Mouse (Mus musculus) myocyte (in vitro differentiated cells): Measurements from ENCODE around the gene Hist1h2af. TPM values are rescaled to one million over a fixed set of nuclear protein-coding genes. Genes with fewer than 3 reads are reported as not detected.
A peak's percentile ranks its signal among the peaks of the same experiment; 100 is the strongest.
"Not testable (repeated sequence)": the region's sequence is repeated elsewhere in the genome, so short reads cannot be mapped to it uniquely, and the experiment has no call there.

ENCODE experiments used
- H3K27me3 ChIP-seq: one replicate; pipeline ENCODE4 v1.6.1; 2011; ENCODE audit not compliant: control insufficient read depth, insufficient read depth, insufficient read length
- H3K36me3 ChIP-seq: one replicate; pipeline ENCODE4 v1.6.1; 2011; ENCODE audit not compliant: control insufficient read depth, insufficient read depth
- H3K4me2 ChIP-seq: one replicate; pipeline ENCODE4 v1.6.1; 2011; ENCODE audit warnings: low read depth, control low read depth
- H3K4me3 ChIP-seq: one replicate; pipeline ENCODE4 v1.5.1; 2011; ENCODE audit warnings: mild to moderate bottlenecking, control low read depth, moderate library complexity
- H3K79me2 ChIP-seq: one replicate; pipeline ENCODE4 v1.6.1; 2011; ENCODE audit not compliant: control insufficient read depth, insufficient read depth
- H3ac ChIP-seq: one replicate; pipeline ENCODE4 v1.6.1; 2011; ENCODE audit not compliant: control insufficient read depth, insufficient read length
- CEBPB ChIP-seq: IDR thresholded peaks from 2 replicates; pipeline ENCODE4 v1.6.1; 2011; ENCODE audit warnings: mild to moderate bottlenecking, moderate library complexity; ENCODE audit not compliant: poor library complexity, insufficient read depth, severe bottlenecking
- E2F4 ChIP-seq: IDR thresholded peaks from one replicate; pipeline ENCODE4 v1.6.1; 2011; ENCODE audit warnings: mild to moderate bottlenecking, control low read depth, moderate library complexity; ENCODE audit not compliant: insufficient read depth
- MAX ChIP-seq: IDR thresholded peaks from one replicate; pipeline ENCODE4 v1.6.1; 2011; ENCODE audit warnings: low read depth, mild to moderate bottlenecking, control low read depth
- MYOD1 ChIP-seq, 3 experiments: IDR thresholded peaks; one replicate each; pipeline ENCODE4 v1.6.1; 2011; ENCODE audit warnings: control low read depth in 2 of 3, low read depth in 2 of 3, mild to moderate bottlenecking in 2 of 3, moderate library complexity in 1 of 3; ENCODE audit not compliant: insufficient read length in 2 of 3, control insufficient read depth in 1 of 3
- MYOG ChIP-seq, 3 experiments: IDR thresholded peaks; one replicate each; pipeline ENCODE4 v1.6.1; 2011; ENCODE audit warnings: control low read depth in 2 of 3, low read depth in 2 of 3, mild to moderate bottlenecking in 2 of 3; ENCODE audit not compliant: insufficient read length in 2 of 3, control insufficient read depth in 1 of 3, insufficient read depth in 1 of 3
- POLR2A ChIP-seq: IDR thresholded peaks from one replicate; pipeline ENCODE4 v1.6.1; 2011; ENCODE audit warnings: low read depth, mild to moderate bottlenecking, control low read depth, moderate library complexity; ENCODE audit not compliant: insufficient read length
- POLR2AphosphoS2 ChIP-seq: IDR thresholded peaks from one replicate; pipeline ENCODE4 v1.6.1; 2011; ENCODE audit warnings: low read depth, control low read depth; ENCODE audit not compliant: insufficient read length
- REST ChIP-seq: IDR thresholded peaks from one replicate; pipeline ENCODE4 v1.6.1; 2011; ENCODE audit warnings: mild to moderate bottlenecking, control low read depth, moderate library complexity; ENCODE audit not compliant: insufficient read depth, insufficient read length
- SRF ChIP-seq: IDR thresholded peaks from one replicate; pipeline ENCODE4 v1.6.1; 2011; ENCODE audit warnings: low read depth; ENCODE audit not compliant: control insufficient read depth, insufficient read length
- TCF12 ChIP-seq: IDR thresholded peaks from one replicate; pipeline ENCODE4 v1.6.1; 2011; ENCODE audit warnings: mild to moderate bottlenecking, control low read depth; ENCODE audit not compliant: poor library complexity, insufficient read depth, severe bottlenecking
- TCF3 ChIP-seq: IDR thresholded peaks from one replicate; pipeline ENCODE4 v1.6.1; 2011; ENCODE audit warnings: low read depth, control low read depth; ENCODE audit not compliant: insufficient read length
- USF1 ChIP-seq: IDR thresholded peaks from one replicate; pipeline ENCODE4 v1.6.1; 2011; ENCODE audit warnings: low read depth, mild to moderate bottlenecking, control low read depth, moderate library complexity
- polyA plus RNA-seq: library from polyadenylated mRNA; unstranded; fragments of >200 nt; fragmentation: generic; extraction: Trizol; gene quantifications from one replicate; pipeline ENCODE4 v1.2.1, GENCODE M21; 2012; ENCODE audit warnings: missing spikeins

Gene Hist1h2af
- 24.4 TPM for polyA plus RNA-seq

GRCm38 (mm10) chr13:23533560-23534367 lies at the start of gene Hist1h2af:
Gene Hist1h2af (plus strand): TSS chr13:23533906.
- H3K27me3 ChIP-seq, H3ac ChIP-seq, H3K36me3 ChIP-seq, H3K79me2 ChIP-seq: not testable (repeated sequence)
- TF ChIP-seq E2F4, result peak; percentile 68
- TF ChIP-seq POLR2A, result peak; percentile 57
- TF ChIP-seq POLR2AphosphoS2, result peak; percentile 79
- H3K4me2 ChIP-seq, result peak within 1 kb of the TSS; percentile 88
- peak within 1 kb of the TSS; percentile 41 for H3K4me3 ChIP-seq

DNA sequence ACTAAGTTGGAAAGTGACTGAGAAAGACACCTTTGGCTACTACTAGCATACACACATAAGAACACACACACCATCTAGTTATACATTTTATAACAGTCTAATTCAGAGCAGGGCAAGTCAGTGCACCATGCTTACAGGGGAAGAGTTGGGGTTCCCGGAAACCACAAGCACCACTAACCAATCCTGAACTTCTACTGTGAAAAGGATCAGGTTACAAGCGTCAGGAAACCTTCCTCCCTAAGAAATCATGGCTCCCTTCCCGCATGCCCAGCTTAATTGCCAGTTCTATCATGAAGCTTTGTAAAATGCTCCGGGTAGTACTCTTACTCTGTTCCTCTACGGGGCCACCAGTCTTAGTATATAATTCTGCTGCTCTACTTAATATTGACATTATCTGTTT lies 48.4 kb upstream of the Hist1h2af start:
- H3K4me3 ChIP-seq, result no peak overlapping the region
- no peaks in the 10 kb centered on the region for H3K79me2 ChIP-seq
- no peak overlapping the region for H3ac ChIP-seq
- no peaks in the 10 kb centered on the region for H3K36me3 ChIP-seq
- H3K27me3 ChIP-seq, result no peaks in the 10 kb centered on the region
- TF ChIP-seq MYOG (IDR thresholded peaks at IDR 0.05; ENCODE audit: control insufficient read depth in 1 of 3, insufficient read depth in 1 of 3, insufficient read length in 2 of 3, low read depth in 2 of 3), result no peak
- no peak for TF ChIP-seq MYOD1 (IDR thresholded peaks at IDR 0.05; ENCODE audit: control insufficient read depth in 1 of 3, insufficient read length in 2 of 3, low read depth in 2 of 3)
- TF ChIP-seq POLR2A, result no peak
- no peak for TF ChIP-seq CEBPB
- no peak for TF ChIP-seq E2F4
- no peak for TF ChIP-seq REST
- TF ChIP-seq POLR2AphosphoS2, result no peak
- no peak for TF ChIP-seq USF1
- H3K4me2 ChIP-seq, result no peak overlapping the region

DNA sequence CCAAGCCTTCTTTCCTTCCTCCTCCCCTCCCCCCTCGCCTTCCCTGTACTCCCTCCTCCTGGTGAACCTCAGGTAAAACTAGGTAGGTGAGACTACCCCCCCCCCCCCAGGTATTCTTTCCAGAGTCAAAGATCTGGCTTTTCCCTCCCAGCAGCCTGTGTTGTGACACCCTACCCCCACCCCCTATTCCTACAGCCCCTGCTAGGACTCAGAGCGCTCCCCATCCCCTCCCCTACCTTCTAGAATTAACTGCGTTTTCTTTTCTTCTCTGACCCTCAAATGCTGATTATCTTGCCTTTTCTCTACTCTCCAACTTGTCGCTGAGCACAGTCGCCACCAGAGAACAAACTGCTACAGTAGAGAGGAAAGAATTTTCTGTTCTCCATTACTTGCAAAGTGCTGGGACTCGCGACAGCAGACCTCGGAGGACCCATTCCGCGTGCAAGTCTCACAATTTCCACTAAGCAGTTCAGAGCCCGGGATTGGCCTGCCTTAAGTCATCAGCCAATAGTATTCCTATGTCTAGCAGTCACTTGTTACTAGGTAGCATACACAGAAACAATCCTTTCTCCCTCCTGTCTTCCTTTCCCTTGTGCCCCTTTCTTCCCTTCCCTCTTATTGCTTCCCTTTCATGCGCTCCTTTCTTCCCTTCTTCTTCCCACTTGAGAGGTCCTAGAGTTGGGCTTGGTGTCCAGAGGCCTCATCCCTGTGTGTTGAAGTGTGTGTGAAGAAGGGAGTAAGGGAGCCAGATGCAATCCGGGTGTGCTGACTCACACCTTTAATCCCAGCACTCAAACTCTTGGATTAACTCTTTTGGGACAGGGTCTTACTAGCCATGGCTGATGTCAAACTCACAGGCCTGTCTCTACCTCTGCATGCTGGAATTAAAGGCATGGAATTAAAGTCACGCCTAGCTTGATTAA lies 45.0 kb upstream of the Hist1h2af start, which contains the start of gene Btn2a2:
Btn2a2 (minus strand) TSS at position 458 of the 923 bp plus-strand sequence.
- H3K79me2 ChIP-seq, result no peaks in the 10 kb centered on the region
- no peaks in the 10 kb centered on the region for H3K36me3 ChIP-seq
- H3ac ChIP-seq, result no peak within 1 kb of the TSS
- TF ChIP-seq POLR2AphosphoS2, result no peak
- H3K4me2 ChIP-seq, result peak within 1 kb of the TSS; percentile 97
- H3K4me3 ChIP-seq, result peak within 1 kb of the TSS; percentile 18
- H3K27me3 ChIP-seq, result no peaks in the 10 kb centered on the region

DNA sequence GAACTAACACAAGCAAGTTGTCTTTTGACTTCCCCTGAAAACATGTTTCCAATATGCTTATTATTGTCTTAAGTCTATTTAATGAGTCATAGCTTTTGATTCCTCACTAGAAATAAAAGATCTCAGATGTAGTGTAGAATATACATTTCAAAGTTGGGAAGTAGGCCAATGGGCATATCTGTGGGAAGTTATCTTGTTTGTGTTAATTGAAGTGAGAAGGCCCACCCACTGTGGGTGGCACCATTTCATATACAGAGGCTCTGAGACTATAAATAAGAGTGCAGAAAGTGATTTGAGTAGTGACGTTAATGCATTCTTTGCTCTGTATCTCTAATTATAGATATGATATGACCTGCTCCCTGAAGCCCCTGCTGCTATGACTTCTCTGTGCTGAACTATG lies 42.8 kb upstream of the Hist1h2af start:
- H3K4me3 ChIP-seq, result no peak overlapping the region
- H3K36me3 ChIP-seq, result no peaks in the 10 kb centered on the region
- H3K79me2 ChIP-seq, result no peaks in the 10 kb centered on the region
- TF ChIP-seq REST (no peak), SRF (no peak), TCF3 (no peak), MYOG (IDR thresholded peaks at IDR 0.05; ENCODE audit: control insufficient read depth in 1 of 3, insufficient read depth in 1 of 3, insufficient read length in 2 of 3, low read depth in 2 of 3) (no peak), POLR2A (no peak), USF1 (no peak), MAX (no peak), MYOD1 (IDR thresholded peaks at IDR 0.05; ENCODE audit: control insufficient read depth in 1 of 3, insufficient read length in 2 of 3, low read depth in 2 of 3) (no peak), TCF12 (no peak), E2F4 (no peak), POLR2AphosphoS2 (no peak), CEBPB (no peak)
- no peak overlapping the region for H3K4me2 ChIP-seq
- H3ac ChIP-seq, result no peak overlapping the region
- no peaks in the 10 kb centered on the region for H3K27me3 ChIP-seq

- Histone ChIP-seq H3K4me3 (no peak overlapping the region), H3K79me2 (no peaks in the 10 kb centered on the region)
These were observed 42.4 kb upstream of the Hist1h2af start for GRCm38 (mm10) chr13:23491263-23491662.

More at GRCm38 (mm10) chr13:23491263-23491662, 42.4 kb upstream of the Hist1h2af start:
- H3K4me2 ChIP-seq, result no peak overlapping the region
- no peaks in the 10 kb centered on the region for H3K36me3 ChIP-seq
- no peak overlapping the region for H3ac ChIP-seq
- no peak for TF ChIP-seq USF1
- TF ChIP-seq MYOD1 (IDR thresholded peaks at IDR 0.05; ENCODE audit: control insufficient read depth in 1 of 3, insufficient read length in 2 of 3, low read depth in 2 of 3), result no peak
- no peak for TF ChIP-seq MYOG (IDR thresholded peaks at IDR 0.05; ENCODE audit: control insufficient read depth in 1 of 3, insufficient read depth in 1 of 3, insufficient read length in 2 of 3, low read depth in 2 of 3)
- no peaks in the 10 kb centered on the region for H3K27me3 ChIP-seq
